Mouse (Mus musculus) adrenal gland, adult 10 weeks (tissue): ENCODE measurements around the gene Cox6a2. TPM values are rescaled to one million over a fixed set of nuclear protein-coding genes. Genes with fewer than 3 reads are reported as not detected.

ENCODE experiments used
- polyA plus RNA-seq: library from polyadenylated mRNA; stranded (reverse); fragments of 350-450 nt; fragmentation: Illumina TruSeq; extraction: RNeasy Lipid Tissue Mini Kit (QIAGEN cat#74804); gene quantifications from one replicate; pipeline ENCODE4 v1.2.3, GENCODE M21; 2014; ENCODE audit warnings: low read depth, low replicate concordance

Gene Cox6a2
- not detected for polyA plus RNA-seq

GRCm38 (mm10) chr7:128206152-128206551 is at the start of gene Cox6a2:
Cox6a2 (minus strand) TSS chr7:128206387.

DNA sequence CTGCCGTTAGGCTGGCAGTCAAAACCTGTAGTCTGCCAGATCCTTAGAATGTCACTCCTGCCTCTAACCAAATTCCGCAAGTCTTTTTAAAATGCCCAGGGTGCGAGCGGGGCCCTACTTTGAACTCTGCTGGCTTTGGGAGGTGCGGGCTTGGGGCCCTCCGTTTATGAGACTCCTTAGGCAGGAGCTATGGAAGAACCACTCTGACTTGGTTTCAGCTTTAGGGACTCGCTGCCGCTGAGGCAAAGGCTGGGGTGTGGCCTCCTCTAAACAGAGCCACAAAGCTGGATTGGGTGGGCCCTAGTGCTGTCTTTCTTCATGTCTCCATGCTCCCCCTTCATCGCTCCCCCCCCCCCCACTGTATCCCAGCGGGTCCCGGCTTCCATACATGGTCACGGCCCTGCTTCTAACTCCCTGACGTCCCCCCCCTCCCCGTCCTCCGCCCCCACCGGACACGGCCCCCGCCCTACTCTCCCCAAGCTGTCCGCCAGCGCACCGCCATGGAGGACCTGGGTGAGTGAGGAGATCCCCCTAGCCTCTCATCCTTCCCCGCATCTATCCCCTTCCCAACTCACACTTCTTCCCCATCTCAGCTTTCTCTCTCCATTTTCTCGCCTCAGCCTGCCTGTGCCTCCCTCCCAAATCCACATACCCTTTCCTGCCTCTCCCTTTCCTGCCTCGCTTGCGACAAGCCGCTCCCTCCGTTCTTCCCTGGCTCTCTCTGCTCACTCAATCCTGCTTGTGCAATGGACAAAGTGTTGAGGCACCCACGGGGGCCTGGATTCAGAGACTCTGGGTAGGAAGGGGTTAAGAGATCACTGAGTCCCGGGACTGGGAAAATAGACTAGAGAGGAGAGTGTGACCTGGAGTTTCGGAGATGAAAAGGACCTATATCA is 40.6 kb upstream of the Cox6a2 start, which contains the start of gene Tgfb1i1:
Gene Tgfb1i1 (plus strand): TSS at position 317 of the 896 bp plus-strand sequence.

GRCm38 (mm10) chr7:128237927-128238778 is 32.0 kb upstream of the Cox6a2 start, which contains the start of gene 9130023H24Rik:
9130023H24Rik (minus strand) TSS chr7:128238031.

DNA sequence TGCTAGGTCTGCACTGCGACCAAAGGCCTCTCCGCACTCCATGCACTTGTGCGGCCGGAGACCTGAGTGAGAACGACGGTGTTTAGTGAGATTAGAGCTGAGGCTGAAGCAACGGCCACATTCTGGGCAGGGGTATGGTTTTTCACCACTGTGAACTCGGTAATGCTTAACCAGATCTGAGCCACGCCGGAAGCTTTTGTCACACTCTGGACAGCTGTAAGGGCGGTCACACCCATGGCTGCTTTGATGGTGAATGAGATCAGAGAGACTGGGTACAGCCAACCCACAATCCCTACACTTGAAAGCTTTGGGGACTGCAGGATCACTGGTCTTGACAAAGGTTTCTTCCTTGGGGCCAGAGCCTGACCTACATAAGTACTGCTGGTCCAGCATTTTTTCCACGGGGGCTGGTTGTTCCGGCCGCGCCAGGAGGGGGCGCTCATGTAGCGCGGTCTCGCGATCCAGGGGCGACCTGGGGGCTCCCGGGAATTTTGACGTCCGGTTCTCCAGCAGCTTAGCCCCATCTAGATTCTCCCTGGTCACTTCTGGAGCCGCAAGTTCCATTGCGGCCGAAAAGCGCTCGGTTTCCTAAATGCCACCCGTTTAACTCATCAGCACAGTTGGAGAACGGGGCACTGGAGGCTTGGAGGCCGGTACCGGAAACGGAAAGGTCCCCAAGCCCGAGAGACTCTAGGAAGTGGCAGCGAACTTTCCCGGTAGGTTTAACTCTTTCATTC is 30.8 kb upstream of the Cox6a2 start, which contains the start of gene Armc5:
Gene Armc5 (plus strand): TSS at position 487 of the 737 bp plus-strand sequence.

Other genes with a start within 250 kb of the Cox6a2 start
- gene Fus, start 238.9 kb downstream of the Cox6a2 start, polyA plus RNA-seq, result 456 TPM
- 2.3 TPM for gene Pycard, start 212.5 kb downstream of the Cox6a2 start, polyA plus RNA-seq
- gene Trim72, start 202.4 kb downstream of the Cox6a2 start, polyA plus RNA-seq, result not detected
- 4.1 TPM for gene Itgam, start 143.7 kb downstream of the Cox6a2 start, polyA plus RNA-seq
- gene Gm49368, start 143.7 kb downstream of the Cox6a2 start, polyA plus RNA-seq, result not detected
- 0.99 TPM for gene Itgax, start 76.8 kb downstream of the Cox6a2 start, polyA plus RNA-seq
- gene Itgad, start 52.0 kb downstream of the Cox6a2 start, polyA plus RNA-seq, result not detected
- 0.70 TPM for gene Armc5, start 31.0 kb upstream of the Cox6a2 start, polyA plus RNA-seq
- gene 9130023H24Rik, start 31.6 kb upstream of the Cox6a2 start, polyA plus RNA-seq, result 5.8 TPM
- gene Tgfb1i1, start 40.4 kb upstream of the Cox6a2 start, polyA plus RNA-seq, result 3.3 TPM
- gene Slc5a2, start 59.3 kb upstream of the Cox6a2 start, polyA plus RNA-seq, result not detected
- gene BC017158, start 91.8 kb upstream of the Cox6a2 start, polyA plus RNA-seq, result 4.4 TPM
- gene Rgs10, start 212.4 kb upstream of the Cox6a2 start, polyA plus RNA-seq, result 17.1 TPM